Mouse (Mus musculus) thymus, adult 2 months (tissue): ENCODE data around the gene Gpr137b.
A peak's percentile ranks its signal among the peaks of the same experiment; 100 is the strongest.

Experiments
- CTCF ChIP-seq: fragments of 200-500 bp; IDR thresholded peaks from 2 replicates; pipeline ENCODE4 v1.5.1; 2012; ENCODE audit warnings: mild to moderate bottlenecking, control low read depth, low read length, moderate library complexity, borderline replicate concordance; ENCODE audit not compliant: control insufficient read depth, poor library complexity, insufficient read depth; ENCODE audit errors: extremely low read depth
- POLR2A ChIP-seq: fragments of 200-500 bp; IDR thresholded peaks from 2 replicates; pipeline ENCODE4 v1.6.1; 2012; ENCODE audit warnings: mild to moderate bottlenecking, low read length, control low read depth, moderate library complexity; ENCODE audit not compliant: control insufficient read depth, poor library complexity, insufficient read depth; ENCODE audit errors: extremely low read depth

GRCm38 (mm10) chr13:13349288-13349687 lies 44.5 kb downstream of the Gpr137b start:
- peak; percentile 31; the same call in 1 of the 2 replicates for TF ChIP-seq CTCF
- no peak for TF ChIP-seq POLR2A
